Mouse (Mus musculus) myocyte (in vitro differentiated cells): ENCODE data around the gene Klk12. TPM values are rescaled to one million over a fixed set of nuclear protein-coding genes. Genes with fewer than 3 reads are reported as not detected.

ENCODE experiments used
- H3K27me3 ChIP-seq: one replicate; pipeline ENCODE4 v1.6.1; 2011; ENCODE audit not compliant: control insufficient read depth, insufficient read depth, insufficient read length
- H3K36me3 ChIP-seq: one replicate; pipeline ENCODE4 v1.6.1; 2011; ENCODE audit not compliant: control insufficient read depth, insufficient read depth
- H3K4me2 ChIP-seq: one replicate; pipeline ENCODE4 v1.6.1; 2011; ENCODE audit warnings: low read depth, control low read depth
- H3K4me3 ChIP-seq: one replicate; pipeline ENCODE4 v1.5.1; 2011; ENCODE audit warnings: mild to moderate bottlenecking, control low read depth, moderate library complexity
- H3K79me2 ChIP-seq: one replicate; pipeline ENCODE4 v1.6.1; 2011; ENCODE audit not compliant: control insufficient read depth, insufficient read depth
- H3ac ChIP-seq: one replicate; pipeline ENCODE4 v1.6.1; 2011; ENCODE audit not compliant: control insufficient read depth, insufficient read length
- CEBPB ChIP-seq: IDR thresholded peaks from 2 replicates; pipeline ENCODE4 v1.6.1; 2011; ENCODE audit warnings: mild to moderate bottlenecking, moderate library complexity; ENCODE audit not compliant: poor library complexity, insufficient read depth, severe bottlenecking
- E2F4 ChIP-seq: IDR thresholded peaks from one replicate; pipeline ENCODE4 v1.6.1; 2011; ENCODE audit warnings: mild to moderate bottlenecking, control low read depth, moderate library complexity; ENCODE audit not compliant: insufficient read depth
- MAX ChIP-seq: IDR thresholded peaks from one replicate; pipeline ENCODE4 v1.6.1; 2011; ENCODE audit warnings: low read depth, mild to moderate bottlenecking, control low read depth
- MYOD1 ChIP-seq, 3 experiments: IDR thresholded peaks; one replicate each; pipeline ENCODE4 v1.6.1; 2011; ENCODE audit warnings: control low read depth in 2 of 3, low read depth in 2 of 3, mild to moderate bottlenecking in 2 of 3, moderate library complexity in 1 of 3; ENCODE audit not compliant: insufficient read length in 2 of 3, control insufficient read depth in 1 of 3
- MYOG ChIP-seq, 3 experiments: IDR thresholded peaks; one replicate each; pipeline ENCODE4 v1.6.1; 2011; ENCODE audit warnings: control low read depth in 2 of 3, low read depth in 2 of 3, mild to moderate bottlenecking in 2 of 3; ENCODE audit not compliant: insufficient read length in 2 of 3, control insufficient read depth in 1 of 3, insufficient read depth in 1 of 3
- POLR2A ChIP-seq: IDR thresholded peaks from one replicate; pipeline ENCODE4 v1.6.1; 2011; ENCODE audit warnings: low read depth, mild to moderate bottlenecking, control low read depth, moderate library complexity; ENCODE audit not compliant: insufficient read length
- POLR2AphosphoS2 ChIP-seq: IDR thresholded peaks from one replicate; pipeline ENCODE4 v1.6.1; 2011; ENCODE audit warnings: low read depth, control low read depth; ENCODE audit not compliant: insufficient read length
- REST ChIP-seq: IDR thresholded peaks from one replicate; pipeline ENCODE4 v1.6.1; 2011; ENCODE audit warnings: mild to moderate bottlenecking, control low read depth, moderate library complexity; ENCODE audit not compliant: insufficient read depth, insufficient read length
- SRF ChIP-seq: IDR thresholded peaks from one replicate; pipeline ENCODE4 v1.6.1; 2011; ENCODE audit warnings: low read depth; ENCODE audit not compliant: control insufficient read depth, insufficient read length
- TCF12 ChIP-seq: IDR thresholded peaks from one replicate; pipeline ENCODE4 v1.6.1; 2011; ENCODE audit warnings: mild to moderate bottlenecking, control low read depth; ENCODE audit not compliant: poor library complexity, insufficient read depth, severe bottlenecking
- TCF3 ChIP-seq: IDR thresholded peaks from one replicate; pipeline ENCODE4 v1.6.1; 2011; ENCODE audit warnings: low read depth, control low read depth; ENCODE audit not compliant: insufficient read length
- USF1 ChIP-seq: IDR thresholded peaks from one replicate; pipeline ENCODE4 v1.6.1; 2011; ENCODE audit warnings: low read depth, mild to moderate bottlenecking, control low read depth, moderate library complexity
- polyA plus RNA-seq: library from polyadenylated mRNA; unstranded; fragments of >200 nt; fragmentation: generic; extraction: Trizol; gene quantifications from one replicate; pipeline ENCODE4 v1.2.1, GENCODE M21; 2012; ENCODE audit warnings: missing spikeins

Gene Klk12
- polyA plus RNA-seq, 1 experiment = 0.05 TPM

DNA sequence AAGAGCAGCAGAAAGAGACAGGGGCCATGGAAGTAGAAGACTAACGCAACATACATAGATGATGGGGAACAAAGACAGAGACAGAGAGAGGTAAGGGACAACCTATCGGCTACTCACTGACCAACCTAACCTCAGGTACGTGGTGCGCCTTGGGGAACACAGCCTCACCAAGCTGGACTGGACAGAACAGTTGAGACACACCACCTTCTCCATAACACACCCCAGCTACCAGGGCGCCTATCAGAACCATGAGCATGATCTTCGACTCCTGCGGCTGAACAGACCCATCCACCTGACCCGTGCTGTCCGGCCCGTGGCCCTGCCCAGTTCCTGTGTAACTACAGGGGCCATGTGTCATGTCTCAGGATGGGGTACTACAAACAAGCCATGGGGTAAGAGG is 2.0 kb downstream of the Klk12 start:
- Histone ChIP-seq H3K4me3 (no peak overlapping the region), H3K36me3 (no peaks in the 10 kb centered on the region), H3K27me3 (no peaks in the 10 kb centered on the region), H3K4me2 (no peak overlapping the region), H3K79me2 (no peaks in the 10 kb centered on the region), H3ac (no peak overlapping the region)
- TF ChIP-seq MYOD1 (IDR thresholded peaks at IDR 0.05; ENCODE audit: control insufficient read depth in 1 of 3, insufficient read length in 2 of 3, low read depth in 2 of 3) (no peak), REST (no peak), POLR2A (no peak), MYOG (IDR thresholded peaks at IDR 0.05; ENCODE audit: control insufficient read depth in 1 of 3, insufficient read depth in 1 of 3, insufficient read length in 2 of 3, low read depth in 2 of 3) (no peak), MAX (no peak), POLR2AphosphoS2 (no peak), CEBPB (no peak), USF1 (no peak), TCF3 (no peak), TCF12 (no peak), SRF (no peak), E2F4 (no peak)

DNA sequence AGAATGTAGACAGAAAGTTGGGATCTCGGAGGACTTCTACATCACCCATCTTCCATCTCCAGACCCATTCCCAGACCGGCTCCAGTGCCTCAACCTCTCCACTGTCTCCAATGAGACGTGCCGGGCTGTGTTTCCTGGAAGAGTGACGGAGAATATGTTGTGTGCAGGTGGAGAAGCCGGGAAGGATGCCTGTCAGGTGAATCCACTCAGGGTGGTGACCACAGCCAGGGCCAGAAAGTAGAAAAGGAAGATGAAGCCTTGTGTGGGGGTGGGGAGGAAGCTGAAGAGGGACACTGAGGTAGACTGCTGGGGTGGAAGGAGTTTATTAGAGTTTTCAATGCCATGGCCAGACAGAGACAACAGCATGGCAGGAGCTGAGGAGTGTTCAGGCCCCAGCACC is 3.2 kb downstream of the Klk12 start:
- Histone ChIP-seq H3K4me3 (no peak overlapping the region), H3K27me3 (no peaks in the 10 kb centered on the region), H3K36me3 (no peaks in the 10 kb centered on the region), H3ac (no peak overlapping the region), H3K79me2 (no peaks in the 10 kb centered on the region), H3K4me2 (no peak overlapping the region)
- no peak for TF ChIP-seq REST
- TF ChIP-seq TCF12 = no peak
- no peak for TF ChIP-seq CEBPB
- no peak for TF ChIP-seq TCF3
- no peak for TF ChIP-seq POLR2AphosphoS2
- TF ChIP-seq MAX = no peak
- no peak for TF ChIP-seq MYOG (IDR thresholded peaks at IDR 0.05; ENCODE audit: control insufficient read depth in 1 of 3, insufficient read depth in 1 of 3, insufficient read length in 2 of 3, low read depth in 2 of 3)
- TF ChIP-seq MYOD1 (IDR thresholded peaks at IDR 0.05; ENCODE audit: control insufficient read depth in 1 of 3, insufficient read length in 2 of 3, low read depth in 2 of 3) = no peak
- no peak for TF ChIP-seq SRF
- no peak for TF ChIP-seq USF1
- no peak for TF ChIP-seq E2F4
- TF ChIP-seq POLR2A = no peak

- no peak for TF ChIP-seq MYOG (IDR thresholded peaks at IDR 0.05; ENCODE audit: control insufficient read depth in 1 of 3, insufficient read depth in 1 of 3, insufficient read length in 2 of 3, low read depth in 2 of 3)
- TF ChIP-seq USF1 = no peak
- no peak for TF ChIP-seq E2F4
- no peak for TF ChIP-seq CEBPB
- no peak for TF ChIP-seq MYOD1 (IDR thresholded peaks at IDR 0.05; ENCODE audit: control insufficient read depth in 1 of 3, insufficient read length in 2 of 3, low read depth in 2 of 3)
- TF ChIP-seq POLR2A = no peak
- no peak for TF ChIP-seq TCF3
- no peak for TF ChIP-seq MAX
- no peak for TF ChIP-seq POLR2AphosphoS2
- TF ChIP-seq SRF = no peak
- no peak for TF ChIP-seq REST
- TF ChIP-seq TCF12 = no peak
- Histone ChIP-seq H3K4me2 (no peak overlapping the region), H3K79me2 (no peaks in the 10 kb centered on the region), H3K27me3 (no peaks in the 10 kb centered on the region), H3ac (no peak overlapping the region), H3K4me3 (no peak overlapping the region), H3K36me3 (no peaks in the 10 kb centered on the region)
Observed at GRCm38 (mm10) chr7:43772901-43773300, 4.2 kb downstream of the Klk12 start.

DNA sequence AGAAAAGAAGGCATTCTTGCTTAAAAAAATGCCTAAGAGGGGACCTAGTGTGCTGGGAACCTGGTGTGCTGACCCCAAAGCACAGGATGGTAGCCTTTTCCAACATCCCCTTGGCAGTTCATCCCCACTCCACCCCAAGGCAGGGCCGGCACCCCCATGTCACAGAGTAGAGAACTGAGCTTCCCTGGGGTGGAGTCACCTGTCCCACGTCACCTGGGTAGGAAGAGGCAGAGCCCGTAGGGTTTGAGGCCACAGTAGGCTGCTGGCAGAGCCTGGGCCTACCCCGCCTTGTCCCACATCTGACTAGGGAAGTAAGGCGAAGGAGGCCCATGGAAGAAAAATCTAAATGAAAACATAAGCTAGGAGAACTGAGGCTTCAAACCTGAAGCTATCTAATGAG is 5.7 kb downstream of the Klk12 start, which contains the start of gene Klk11:
Gene Klk11, plus strand, starts transcription at position 241 of the 400 bp plus-strand sequence.
- TF ChIP-seq USF1 (no peak), REST (no peak), CEBPB (no peak), E2F4 (no peak), MAX (no peak), POLR2AphosphoS2 (no peak), MYOD1 (IDR thresholded peaks at IDR 0.05; ENCODE audit: control insufficient read depth in 1 of 3, insufficient read length in 2 of 3, low read depth in 2 of 3) (no peak), TCF12 (no peak), POLR2A (no peak), SRF (no peak), MYOG (IDR thresholded peaks at IDR 0.05; ENCODE audit: control insufficient read depth in 1 of 3, insufficient read depth in 1 of 3, insufficient read length in 2 of 3, low read depth in 2 of 3) (no peak), TCF3 (no peak)
- Histone ChIP-seq H3K36me3 (no peaks in the 10 kb centered on the region), H3K27me3 (no peaks in the 10 kb centered on the region), H3ac (no peak within 1 kb of the TSS), H3K79me2 (no peaks in the 10 kb centered on the region), H3K4me3 (no peak within 1 kb of the TSS), H3K4me2 (peak within 1 kb of the TSS; percentile 18)
